Mouse (Mus musculus): ENCODE data around the gene Syngap1. TPM values are rescaled to one million over a fixed set of nuclear protein-coding genes. Genes with fewer than 3 reads are reported as not detected.
A peak's percentile ranks its signal among the peaks of the same experiment; 100 is the strongest.

Gene Syngap1
- polyA plus RNA-seq, 1 experiment = 14.8 TPM

- TF ChIP-seq POLR2A (IDR thresholded peaks at IDR 0.05; ENCODE audit: low read depth, low read length) (peak; percentile 42), CTCF (conservative IDR thresholded peaks at IDR 0.05; ENCODE audit: insufficient read depth, insufficient read length, low read depth, low read length) (peak; percentile 26)
- under 1% methylated on average over 35 of the region's 37 CpGs for WGBS
- peak overlapping the region; percentile 60 for H3K4me3 ChIP-seq (ENCODE audit: insufficient read depth, low read depth, low read length)
- DNase-seq = peak; percentile 91
- H3K4me1 ChIP-seq (ENCODE audit: control insufficient read depth, insufficient read depth, low read length) = peaks cover 4% of the 10 kb centered on the region; the same call in 1 of the 2 replicates
- H3K27me3 ChIP-seq (replicated peaks; ENCODE audit: control insufficient read depth, insufficient read depth, low read length) = no peaks in the 10 kb centered on the region
- peak overlapping the region; percentile 36 for H3K27ac ChIP-seq (ENCODE audit: insufficient read depth, low read depth, low read length)
- no peaks in the 10 kb centered on the region for H3K36me3 ChIP-seq (ENCODE audit: control insufficient read depth, insufficient read depth, low read length)
These were observed 5.5 kb downstream of the Syngap1 start for GRCm38 (mm10) chr17:26946567-26946966.

GRCm38 (mm10) chr17:26947231-26948100 is 6.4 kb downstream of the Syngap1 start:
- no peaks in the 10 kb centered on the region for H3K36me3 ChIP-seq (ENCODE audit: control insufficient read depth, insufficient read depth, low read length)
- no peak overlapping the region for H3K4me3 ChIP-seq (ENCODE audit: insufficient read depth, low read depth, low read length)
- WGBS = 82% methylated on average over 12 of the region's 12 CpGs
- H3K4me1 ChIP-seq (ENCODE audit: control insufficient read depth, insufficient read depth, low read length) = peaks cover 4% of the 10 kb centered on the region
- no peak overlapping the region for H3K27ac ChIP-seq (ENCODE audit: insufficient read depth, low read depth, low read length)
- no peak for TF ChIP-seq CTCF (conservative IDR thresholded peaks at IDR 0.05; ENCODE audit: insufficient read depth, insufficient read length, low read depth, low read length)
- no peak for TF ChIP-seq POLR2A (IDR thresholded peaks at IDR 0.05; ENCODE audit: low read depth, low read length)
- DNase-seq = no peak
- H3K27me3 ChIP-seq (replicated peaks; ENCODE audit: control insufficient read depth, insufficient read depth, low read length) = no peaks in the 10 kb centered on the region

DNA sequence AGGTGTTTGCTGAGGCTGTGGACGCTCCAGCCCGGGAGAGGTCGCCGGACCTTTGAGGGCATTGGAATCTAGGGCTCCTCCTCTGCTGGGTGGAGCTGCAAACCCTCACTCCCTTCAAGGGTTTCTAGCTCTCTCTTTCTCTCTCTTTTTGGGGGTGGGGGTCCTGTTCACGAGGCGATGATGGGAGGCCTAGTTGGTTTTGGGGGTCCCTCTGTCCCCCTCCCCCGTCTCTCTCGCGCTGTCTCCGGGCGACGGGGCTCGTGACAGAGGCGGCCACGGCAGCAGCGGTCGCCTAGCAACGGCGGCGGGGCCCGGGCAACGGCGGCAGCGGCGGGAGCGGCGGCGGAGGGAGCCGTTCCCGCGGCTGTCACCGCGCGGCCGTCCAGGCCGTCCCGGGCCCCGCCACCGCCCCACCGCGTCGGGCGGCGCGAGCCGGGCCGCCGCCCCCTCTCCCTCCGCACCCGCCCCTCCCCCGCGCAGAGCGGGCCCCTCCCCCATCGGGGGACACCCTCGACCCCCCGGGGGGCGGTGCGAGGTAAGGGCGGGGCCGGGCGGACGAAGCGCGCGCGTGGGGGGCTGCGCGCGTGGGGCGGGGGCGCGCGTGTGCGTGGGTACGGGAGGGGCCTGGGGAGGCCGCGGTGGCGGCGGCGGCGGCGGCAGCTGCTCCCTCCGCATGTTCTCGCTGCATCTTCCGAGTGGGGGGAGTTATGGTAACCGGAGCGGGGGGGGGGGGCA is 7.4 kb downstream of the Syngap1 start:
- H3K27me3 ChIP-seq (replicated peaks; ENCODE audit: control insufficient read depth, insufficient read depth, low read length) = no peaks in the 10 kb centered on the region
- H3K27ac ChIP-seq (ENCODE audit: insufficient read depth, low read depth, low read length) = peak overlapping the region; percentile 54; the same call in 1 of the 2 replicates
- TF ChIP-seq POLR2A (IDR thresholded peaks at IDR 0.05; ENCODE audit: low read depth, low read length) (no peak), CTCF (conservative IDR thresholded peaks at IDR 0.05; ENCODE audit: insufficient read depth, insufficient read length, low read depth, low read length) (no peak)
- WGBS = 2% methylated on average over 60 of the region's 87 CpGs
- H3K4me3 ChIP-seq (ENCODE audit: insufficient read depth, low read depth, low read length) = peak overlapping the region; percentile 85
- DNase-seq = peak; percentile 62
- peaks cover 4% of the 10 kb centered on the region for H3K4me1 ChIP-seq (ENCODE audit: control insufficient read depth, insufficient read depth, low read length)
- H3K36me3 ChIP-seq (ENCODE audit: control insufficient read depth, insufficient read depth, low read length) = no peaks in the 10 kb centered on the region

GRCm38 (mm10) chr17:26949051-26949577 is 8.1 kb downstream of the Syngap1 start:
- 10% methylated on average over 14 of the region's 14 CpGs for WGBS
- TF ChIP-seq POLR2A (IDR thresholded peaks at IDR 0.05; ENCODE audit: low read depth, low read length) (no peak), CTCF (conservative IDR thresholded peaks at IDR 0.05; ENCODE audit: insufficient read depth, insufficient read length, low read depth, low read length) (peak; percentile 38; the same call in 1 of the 2 replicates)
- Histone ChIP-seq H3K4me1 (ENCODE audit: control insufficient read depth, insufficient read depth, low read length) (peaks cover 4% of the 10 kb centered on the region), H3K27me3 (replicated peaks; ENCODE audit: control insufficient read depth, insufficient read depth, low read length) (no peaks in the 10 kb centered on the region), H3K4me3 (ENCODE audit: insufficient read depth, low read depth, low read length) (peak overlapping the region; percentile 85; the same call in 1 of the 2 replicates), H3K27ac (ENCODE audit: insufficient read depth, low read depth, low read length) (no peak overlapping the region), H3K36me3 (ENCODE audit: control insufficient read depth, insufficient read depth, low read length) (no peaks in the 10 kb centered on the region)
- peak; percentile 37 for DNase-seq

DNA sequence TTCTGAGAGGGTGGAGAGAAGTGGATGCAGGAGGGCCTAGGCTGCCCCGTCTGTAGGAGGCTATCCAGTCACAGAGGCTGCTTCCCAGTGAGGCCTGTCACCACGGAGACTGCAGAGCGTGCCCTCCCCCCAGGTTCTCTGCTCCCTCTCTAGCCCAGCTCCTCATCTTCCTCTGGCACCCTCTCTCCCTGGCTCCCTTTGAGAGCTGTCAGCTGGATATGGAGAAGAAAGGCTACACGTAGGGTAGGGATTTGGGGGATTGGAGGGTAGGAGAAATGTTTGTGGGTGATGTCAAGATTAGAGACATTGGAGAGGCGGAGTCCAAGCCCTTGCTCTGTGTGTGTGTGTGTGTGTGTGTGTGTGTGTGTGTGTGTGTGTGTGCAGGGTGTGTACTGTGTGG is 8.8 kb downstream of the Syngap1 start:
- H3K36me3 ChIP-seq (ENCODE audit: control insufficient read depth, insufficient read depth, low read length) = no peaks in the 10 kb centered on the region
- 72% methylated on average over 5 of the region's 5 CpGs for WGBS
- H3K4me1 ChIP-seq (ENCODE audit: control insufficient read depth, insufficient read depth, low read length) = peaks cover 4% of the 10 kb centered on the region
- no peak for TF ChIP-seq CTCF (conservative IDR thresholded peaks at IDR 0.05; ENCODE audit: insufficient read depth, insufficient read length, low read depth, low read length)
- TF ChIP-seq POLR2A (IDR thresholded peaks at IDR 0.05; ENCODE audit: low read depth, low read length) = no peak
- H3K4me3 ChIP-seq (ENCODE audit: insufficient read depth, low read depth, low read length) = no peak overlapping the region
- no peak for DNase-seq
- no peak overlapping the region for H3K27ac ChIP-seq (ENCODE audit: insufficient read depth, low read depth, low read length)
- H3K27me3 ChIP-seq (replicated peaks; ENCODE audit: control insufficient read depth, insufficient read depth, low read length) = no peaks in the 10 kb centered on the region

DNA sequence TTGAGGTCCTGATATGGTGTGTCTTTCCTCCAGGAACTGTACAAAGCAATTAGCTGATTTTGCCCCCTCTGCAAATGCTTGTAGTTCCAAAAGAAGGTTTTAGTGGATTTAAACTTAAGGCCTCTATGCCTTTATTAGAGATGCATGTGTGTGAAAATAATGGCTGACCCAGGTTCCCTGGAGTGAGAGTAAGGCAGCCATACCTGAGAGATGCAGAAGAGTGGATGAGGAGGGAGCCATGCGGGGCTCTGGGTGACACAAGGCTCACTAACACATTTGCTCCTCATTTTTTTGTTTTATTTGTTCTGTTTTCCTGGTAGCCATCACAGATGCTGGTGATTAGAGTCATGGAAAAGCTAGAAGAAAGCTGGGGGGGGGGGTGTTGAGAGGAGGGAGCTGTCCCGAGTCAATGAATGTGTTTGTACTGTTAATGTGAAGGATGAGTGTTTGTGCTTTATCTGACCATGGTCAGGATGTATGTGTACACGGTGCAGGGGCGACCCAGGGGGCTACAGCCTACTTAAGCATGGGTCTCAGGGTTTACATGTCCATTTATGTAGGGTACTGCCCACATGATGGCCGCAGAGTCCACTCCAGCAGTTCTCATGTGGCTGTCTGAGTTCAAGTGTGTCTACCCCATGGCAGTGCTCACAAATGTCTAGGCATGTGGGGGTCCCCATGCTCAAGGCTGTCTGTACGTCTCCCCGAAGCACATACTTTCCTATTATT is 9.7 kb downstream of the Syngap1 start:
- H3K27ac ChIP-seq (ENCODE audit: insufficient read depth, low read depth, low read length) = no peak overlapping the region
- no peaks in the 10 kb centered on the region for H3K27me3 ChIP-seq (replicated peaks; ENCODE audit: control insufficient read depth, insufficient read depth, low read length)
- no peak for DNase-seq
- H3K4me3 ChIP-seq (ENCODE audit: insufficient read depth, low read depth, low read length) = no peak overlapping the region
- no peak for TF ChIP-seq CTCF (conservative IDR thresholded peaks at IDR 0.05; ENCODE audit: insufficient read depth, insufficient read length, low read depth, low read length)
- TF ChIP-seq POLR2A (IDR thresholded peaks at IDR 0.05; ENCODE audit: low read depth, low read length) = no peak
- H3K4me1 ChIP-seq (ENCODE audit: control insufficient read depth, insufficient read depth, low read length) = peaks cover 4% of the 10 kb centered on the region
- WGBS = 40% methylated on average over 7 of the region's 7 CpGs
- no peaks in the 10 kb centered on the region for H3K36me3 ChIP-seq (ENCODE audit: control insufficient read depth, insufficient read depth, low read length)

Measured in kidney, adult 2 months (tissue).